Mouse (Mus musculus) adrenal gland, adult 2 months (tissue): ENCODE measurements around the gene Usp11. TPM values are rescaled to one million over a fixed set of nuclear protein-coding genes. Genes with fewer than 3 reads are reported as not detected.

Experiments
- DNase-seq: peaks from one replicate; pipeline ENCODE4 v3.0.0; 2021
- long read RNA-seq: library from polyadenylated mRNA; stranded (forward); transcript quantifications from one replicate; pipeline ENCODE4 v2.0.0, GENCODE M21; 2021
- polyA plus RNA-seq: library from polyadenylated mRNA; depleted of rRNA; stranded (reverse); fragments of >200 nt; gene quantifications from 2 replicates; pipeline ENCODE4 v1.2.3, GENCODE M21; 2012; rRNA removed
- total RNA-seq, 2 experiments: library from RNA; stranded (reverse); gene quantifications; 2 replicates each; pipeline ENCODE4 v1.2.3; 2021

Gene Usp11
- 10 to 100 TPM; 23.4 to 25.5 TPM for total RNA-seq
- 13.6 and 14.7 TPM in 2 replicates for polyA plus RNA-seq
- long read RNA-seq, transcript Usp11-201 (21 exons, 3,467 nt), result major isoform, 23 of 27 reads
- long read RNA-seq, partial matches to known transcripts, result 2 of 27 reads
- long read RNA-seq, other reads (novel, unspliced or antisense), result 2 of 27 reads

DNA sequence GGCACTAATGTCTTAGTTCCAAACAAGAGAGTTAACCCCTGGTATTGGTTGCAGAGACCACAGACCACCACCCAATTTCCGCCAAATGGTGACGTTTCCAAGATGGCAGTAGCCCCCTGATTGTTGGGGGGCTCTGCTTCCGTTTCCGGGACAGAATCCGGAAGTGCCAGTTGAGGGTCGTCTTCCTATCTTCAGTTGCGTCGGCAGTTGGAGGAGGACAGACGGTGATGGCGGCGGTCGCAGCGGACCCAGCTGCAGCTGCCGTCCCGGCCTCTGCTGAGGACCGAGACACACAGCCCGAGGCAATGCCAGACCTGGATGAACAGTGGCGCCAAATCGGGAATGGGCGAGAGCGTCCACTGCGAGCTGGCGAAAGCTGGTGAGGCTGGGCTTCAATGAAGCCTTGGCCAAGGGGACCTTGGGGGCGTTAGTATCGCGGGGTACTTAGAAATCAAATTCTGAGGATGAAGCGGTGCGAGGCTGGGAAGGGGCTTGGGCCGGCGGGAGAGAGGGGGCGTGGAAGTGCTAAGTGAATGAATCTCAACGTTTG lies at the start of gene Usp11:
TSS of gene Usp11 (plus strand) at position 166 of the 550 bp plus-strand sequence.
- no peak for DNase-seq

DNA sequence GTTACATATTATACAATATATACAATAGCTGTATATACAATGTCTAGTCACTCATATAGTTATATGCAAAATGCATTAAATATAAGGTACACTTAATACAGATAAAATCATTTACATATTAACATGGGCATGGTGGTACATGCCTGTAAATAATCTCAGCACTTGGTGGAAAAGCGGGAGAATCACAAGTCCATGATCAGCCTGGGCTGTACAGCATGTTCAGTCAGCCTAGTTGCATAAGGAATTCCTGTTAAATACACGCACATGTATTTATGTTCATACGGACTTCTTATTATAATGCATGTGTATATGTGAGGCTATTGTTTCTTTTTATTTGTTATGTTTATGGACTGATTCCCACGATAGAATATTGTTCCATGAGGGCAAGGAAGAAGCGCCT lies 46.1 kb upstream of the Usp11 start:
- no peak for DNase-seq

GRCm38 (mm10) chrX:20658026-20658652 lies 45.6 kb upstream of the Usp11 start, which contains the start of gene Uba1:
Uba1 (plus strand) TSS chrX:20658326.
- peak; percentile 85 for DNase-seq

DNA sequence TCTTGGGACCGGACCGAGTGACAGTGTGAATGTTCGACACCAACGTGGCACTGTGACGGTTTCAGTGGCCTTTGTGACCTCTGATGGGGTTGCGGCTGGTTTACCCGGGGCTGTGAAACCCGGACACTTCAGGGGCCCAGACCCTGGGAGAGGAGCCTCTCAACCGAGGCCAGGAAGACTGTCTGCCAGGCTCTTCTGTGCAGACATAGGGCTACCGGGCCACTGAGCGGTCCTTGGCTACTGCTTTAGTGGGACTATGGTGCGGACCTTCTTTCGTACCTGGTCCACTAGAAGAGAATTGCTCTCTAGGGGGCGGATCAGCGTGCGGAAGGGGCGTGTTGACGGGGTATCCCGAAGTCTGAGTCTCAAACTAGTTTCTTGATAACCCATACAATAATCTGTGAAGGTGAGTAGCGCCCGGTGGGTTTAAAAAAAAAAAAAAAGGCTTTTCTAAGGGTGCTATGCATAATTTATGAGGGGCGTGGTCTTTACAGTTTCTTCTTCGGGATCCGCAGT lies 44.8 kb upstream of the Usp11 start:
- DNase-seq, result peak; percentile 18

DNA sequence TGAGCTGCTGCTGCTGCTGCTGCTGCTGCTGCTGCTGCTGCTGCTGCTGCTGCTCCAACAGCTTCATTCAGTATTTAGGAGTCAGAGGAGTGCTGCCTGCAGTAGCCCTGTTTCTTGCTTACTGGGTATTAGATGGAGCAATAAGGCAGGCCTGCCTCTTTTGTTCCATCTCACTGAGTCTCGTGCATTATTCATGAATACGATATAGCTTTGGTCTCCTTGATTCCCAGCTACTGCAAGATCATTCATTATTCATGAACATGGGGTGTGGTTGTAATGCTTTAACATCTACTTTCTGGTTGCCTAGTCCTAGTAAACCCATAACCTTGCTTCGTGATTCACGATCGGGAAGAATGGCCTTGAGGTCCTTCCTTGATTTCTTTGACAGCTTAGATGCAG lies 41.4 kb upstream of the Usp11 start:
- no peak for DNase-seq

DNA sequence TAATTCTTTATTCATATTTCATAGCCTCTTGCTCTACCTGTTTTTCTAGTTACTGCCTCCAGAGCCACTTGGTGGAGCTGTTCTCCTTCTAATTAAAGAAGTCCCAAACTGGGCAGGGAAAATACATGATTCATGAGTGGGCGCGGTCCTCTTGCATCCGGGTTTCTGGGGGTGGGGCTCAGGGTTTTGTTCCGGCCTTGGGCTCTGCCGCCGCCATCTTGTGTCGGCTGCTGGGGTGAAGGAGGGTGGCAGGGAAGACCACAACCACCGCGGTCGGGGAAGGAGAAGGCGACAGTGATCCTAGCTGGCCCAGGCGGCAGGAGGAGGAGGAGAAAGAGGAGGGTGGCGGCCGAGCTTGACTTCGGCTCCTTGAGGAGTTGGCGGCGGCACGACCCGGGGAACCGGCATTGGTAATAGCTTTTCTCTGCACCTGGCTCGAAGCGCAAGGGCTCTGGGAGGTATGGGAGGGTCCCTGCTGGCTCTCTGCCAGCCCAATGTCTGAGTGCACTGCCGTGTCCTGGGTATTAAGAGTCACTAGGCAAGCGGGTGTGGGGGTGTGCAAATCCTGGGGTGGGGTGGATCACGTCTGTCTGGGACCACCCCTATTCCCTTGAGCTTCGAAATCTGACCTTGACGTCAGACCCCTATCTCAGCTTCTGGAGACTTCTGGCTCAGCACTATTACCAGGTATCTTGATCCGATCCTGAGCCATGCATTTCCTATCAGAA lies 40.8 kb upstream of the Usp11 start:
- peak; percentile 88 for DNase-seq

- DNase-seq, result no peak
These were observed 40.3 kb upstream of the Usp11 start for GRCm38 (mm10) chrX:20663444-20663790.

- peak; percentile 92 for DNase-seq
These were observed 16.1 kb upstream of the Usp11 start, which contains the start of gene Cdk16 for GRCm38 (mm10) chrX:20687519-20688067. Cdk16 (plus strand) TSS chrX:20687954.

DNA sequence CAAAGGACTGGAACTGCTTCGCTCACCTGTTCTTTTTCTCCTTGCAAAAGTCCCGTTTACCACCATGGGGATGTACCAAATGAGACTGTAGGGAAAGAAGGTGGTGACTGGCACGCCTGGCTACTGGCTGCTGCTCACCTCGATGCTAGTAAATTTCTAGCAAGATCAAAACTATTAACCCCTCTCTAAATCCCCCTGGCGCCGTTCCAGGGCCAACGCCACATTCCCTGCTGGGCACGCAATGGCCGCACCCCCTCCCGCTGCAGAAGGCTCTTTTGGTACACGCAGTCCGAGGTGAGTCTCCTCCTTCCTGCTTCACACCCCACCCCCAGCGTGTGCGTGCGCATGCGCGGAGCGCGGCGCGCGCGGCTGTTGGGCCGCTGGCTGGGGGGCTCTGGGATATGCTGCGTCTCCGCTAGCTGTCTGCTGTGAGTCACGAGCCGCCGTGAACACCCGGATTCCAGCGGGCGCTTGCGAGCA lies 15.6 kb upstream of the Usp11 start:
- peak; percentile 91 for DNase-seq

GRCm38 (mm10) chrX:20688615-20689014 lies 15.1 kb upstream of the Usp11 start:
- peak; percentile 67 for DNase-seq

- no peak for DNase-seq
These were observed 12.1 kb upstream of the Usp11 start for GRCm38 (mm10) chrX:20691566-20691965.

GRCm38 (mm10) chrX:20692616-20693015 lies 11.1 kb upstream of the Usp11 start:
- no peak for DNase-seq

DNA sequence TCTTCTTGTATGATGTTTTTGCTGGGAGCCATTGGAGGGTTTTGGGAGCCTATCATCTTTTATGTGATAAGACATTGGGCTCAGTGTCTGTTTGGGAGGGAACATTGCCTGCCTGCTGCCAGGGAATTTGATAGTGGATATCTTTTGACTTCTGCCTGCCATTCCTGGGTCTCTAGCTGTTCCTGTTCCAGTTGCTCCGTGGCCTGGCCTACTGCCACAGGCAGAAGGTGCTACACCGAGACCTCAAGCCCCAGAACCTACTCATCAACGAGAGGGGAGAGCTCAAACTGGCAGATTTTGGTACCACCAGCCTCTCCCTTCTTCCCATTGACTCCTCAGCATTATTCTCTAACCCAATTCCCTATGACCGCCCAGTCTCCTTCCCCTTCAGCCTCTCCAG lies 7.9 kb upstream of the Usp11 start:
- DNase-seq, result no peak

GRCm38 (mm10) chrX:20704295-20705082 lies 783 bp downstream of the Usp11 start:
- peak; percentile 84 for DNase-seq

GRCm38 (mm10) chrX:20705083-20705402 lies 1.3 kb downstream of the Usp11 start:
- DNase-seq, result no peak

DNA sequence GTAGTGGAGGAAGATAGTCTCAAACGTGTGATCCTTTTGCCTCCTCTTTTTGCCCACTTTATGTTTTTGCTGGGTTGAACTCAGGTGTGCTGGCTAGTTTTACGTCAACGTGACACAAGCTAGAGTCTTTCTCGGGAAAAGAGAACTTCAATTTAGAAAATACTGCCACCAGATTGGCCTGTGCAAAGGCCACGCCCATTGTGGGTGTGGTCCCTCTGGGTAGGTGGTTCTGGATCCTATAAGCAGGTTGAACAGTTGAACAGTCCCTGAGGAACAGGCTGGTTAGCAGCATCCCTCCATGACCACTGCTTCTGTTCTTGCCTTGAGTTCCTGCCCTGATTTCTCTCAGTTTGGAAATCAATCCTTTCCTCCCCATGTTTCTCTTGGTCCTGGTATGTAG lies 25.0 kb downstream of the Usp11 start:
- no peak for DNase-seq

DNA sequence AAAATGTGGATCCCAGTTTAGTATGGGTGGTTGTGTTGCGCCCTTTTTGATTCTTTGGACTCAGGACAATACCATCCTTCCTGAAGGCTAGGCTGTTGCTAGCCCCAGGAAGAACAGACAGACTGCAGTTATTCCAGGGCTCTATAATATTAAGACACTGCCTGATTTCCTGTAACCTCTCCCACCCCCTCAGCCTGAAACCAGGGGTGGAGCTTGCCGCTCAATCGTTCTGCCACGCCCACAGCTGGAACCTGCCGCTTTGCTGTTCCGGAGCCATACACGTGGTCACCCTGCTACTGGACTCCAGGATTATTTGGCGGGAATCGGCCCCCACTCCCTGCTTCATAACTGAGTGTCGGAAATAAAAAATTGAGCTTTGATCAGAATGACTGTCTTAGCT lies 26.3 kb downstream of the Usp11 start:
- DNase-seq, result peak; percentile 63

DNA sequence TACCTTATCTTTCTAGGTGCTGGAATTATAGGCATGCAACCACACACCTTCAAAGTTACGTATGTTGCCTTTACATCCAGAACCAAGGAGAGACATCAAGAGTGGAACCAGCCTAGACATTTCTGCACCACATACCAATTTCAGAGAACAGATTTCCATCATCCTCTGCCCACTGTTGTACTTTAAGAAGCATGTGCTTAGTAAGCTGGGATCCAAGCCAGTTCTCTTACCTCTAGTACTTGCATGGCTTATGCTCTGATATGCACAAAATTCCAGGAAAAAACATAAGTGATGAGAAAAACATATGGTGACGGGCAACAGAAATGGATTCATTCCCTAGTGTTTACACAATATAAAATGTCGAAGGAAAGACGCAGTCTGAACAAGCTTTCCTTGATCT lies 32.8 kb downstream of the Usp11 start:
- no peak for DNase-seq

GRCm38 (mm10) chrX:20748829-20749228 lies 45.1 kb downstream of the Usp11 start:
- no peak for DNase-seq

DNA sequence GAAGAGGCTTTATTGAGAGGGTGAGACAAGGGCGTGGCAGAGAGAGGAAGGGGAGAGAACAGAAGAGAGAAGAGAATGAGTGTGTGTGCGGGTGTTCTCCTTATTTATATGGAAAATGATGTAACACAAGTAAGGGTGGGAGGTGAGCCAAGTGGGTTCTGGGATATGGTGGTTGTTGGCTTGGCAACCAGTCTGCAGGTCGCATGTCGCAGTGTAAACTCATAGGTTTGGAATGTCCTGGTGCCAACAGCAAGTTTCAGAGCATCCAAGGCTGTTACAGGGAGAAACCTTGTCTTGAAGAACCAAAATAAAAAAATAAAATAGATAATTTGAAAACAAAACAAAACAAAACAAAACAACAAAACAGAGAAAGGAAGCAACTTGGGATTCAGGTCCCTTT lies 57.5 kb downstream of the Usp11 start:
- DNase-seq, result no peak
